Mouse (Mus musculus) cortical plate, adult 2 months (tissue): ENCODE measurements around the gene Drc1.

Experiments
- CTCF ChIP-seq: fragments of 200-500 bp; IDR thresholded peaks from 2 replicates; pipeline ENCODE4 v1.5.1; 2011; ENCODE audit warnings: mild to moderate bottlenecking, control low read depth, low read length; ENCODE audit not compliant: insufficient read depth; ENCODE audit errors: extremely low read depth
- POLR2A ChIP-seq: fragments of 200-500 bp; IDR thresholded peaks from 2 replicates; pipeline ENCODE4 v1.6.1; 2011; ENCODE audit warnings: mild to moderate bottlenecking, low read length, control low read depth; ENCODE audit not compliant: insufficient read depth; ENCODE audit errors: extremely low read depth

GRCm38 (mm10) chr5:30287106-30287882 lies 6.1 kb downstream of the Drc1 start:
- TF ChIP-seq CTCF (no peak), POLR2A (no peak)
